Mouse (Mus musculus) hindbrain, embryonic 14.5 days (tissue): ENCODE data around the gene Nbeal1. TPM values are rescaled to one million over a fixed set of nuclear protein-coding genes. Genes with fewer than 3 reads are reported as not detected.

Experiments
- ATAC-seq: fragments of 200-750 bp; cut with Nextera tagmentation; 2 replicates; pipeline ENCODE4 v1.8.0; 2017; ENCODE audit warnings: moderate number of reproducible peaks, mild to moderate bottlenecking, moderate TSS enrichment, moderate library complexity; ENCODE audit not compliant: low FRiP score
- DNase-seq: peaks from one replicate; pipeline ENCODE4 v3.0.0-alpha.2; 2015; ENCODE audit warnings: low spot score
- H3K27ac ChIP-seq: fragments of 300-500 bp; sonication (generic); 2 replicates; pipeline ENCODE4 v1.5.1; 2014; ENCODE audit warnings: mild to moderate bottlenecking, moderate library complexity
- H3K27me3 ChIP-seq: fragments of 300-500 bp; sonication (generic); 2 replicates; pipeline ENCODE4 v1.6.1; 2014; ENCODE audit warnings: mild to moderate bottlenecking, low read length, mixed read lengths; ENCODE audit not compliant: control insufficient read depth, insufficient read depth
- H3K36me3 ChIP-seq: fragments of 300-500 bp; sonication (generic); replicated peaks from 2 replicates; pipeline ENCODE4 v1.6.1; 2014; ENCODE audit not compliant: control insufficient read depth, insufficient read depth
- H3K4me1 ChIP-seq: fragments of 300-500 bp; sonication (generic); replicated peaks from 2 replicates; pipeline ENCODE4 v1.6.1; 2014; ENCODE audit warnings: antibody characterized with exemption, low read length, mixed read lengths; ENCODE audit not compliant: control insufficient read depth, insufficient read depth
- H3K4me2 ChIP-seq: fragments of 300-500 bp; sonication (generic); replicated peaks from 2 replicates; pipeline ENCODE4 v1.6.1; 2014; ENCODE audit warnings: mild to moderate bottlenecking, moderate library complexity
- H3K4me3 ChIP-seq: fragments of 300-500 bp; sonication (generic); replicated peaks from 2 replicates; pipeline ENCODE4 v1.5.1; 2014; ENCODE audit warnings: mild to moderate bottlenecking, low read length
- H3K9ac ChIP-seq: fragments of 300-500 bp; sonication (generic); 2 replicates; pipeline ENCODE4 v1.6.1; 2014
- H3K9me3 ChIP-seq: fragments of 300-500 bp; sonication (generic); 2 replicates; pipeline ENCODE4 v1.6.1; 2016; ENCODE audit warnings: low read length; ENCODE audit not compliant: control insufficient read depth
- WGBS: fragments of 180-500 bp; shearing (Covaris S2); extraction: QIAGEN DNeasy Blood & Tissue Kit; methylation state at CpG from one replicate; pipeline ENCODE4 v1.1.7; 2014; 5-methylcytosine and 5-hydroxymethylcytosine counted together
- polyA plus RNA-seq: library from polyadenylated mRNA; unstranded; fragments of >200 nt; fragmentation: Nextera tagmentation; extraction: Ambion mirVana; gene quantifications from 2 replicates; pipeline ENCODE4 v1.2.1, GENCODE M21; 2014

The Nbeal1 gene
- polyA plus RNA-seq, 1 experiment from 2014 or later, result 13.4 TPM

DNA sequence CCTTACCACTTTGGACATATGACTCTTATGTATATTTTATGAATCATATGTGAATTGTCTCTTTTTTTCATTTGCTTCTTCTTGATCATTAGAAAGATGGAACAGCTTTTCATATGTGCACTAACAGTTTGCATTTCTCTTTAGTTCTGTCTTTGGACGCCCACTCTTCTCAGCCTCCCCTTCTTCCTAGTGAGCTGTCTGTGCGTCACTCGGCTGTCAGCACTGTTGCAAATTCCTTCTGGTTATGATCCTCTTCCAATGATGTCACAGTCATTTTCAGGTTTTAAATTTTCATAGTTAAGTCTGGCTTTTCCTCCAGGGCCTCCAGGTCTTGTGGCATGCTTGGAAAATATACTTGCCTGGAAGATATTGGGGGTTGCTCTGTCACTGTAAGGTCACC, 201.5 kb downstream of the Nbeal1 start:
- no peak overlapping the region for H3K4me2 ChIP-seq
- no peaks in the 10 kb centered on the region for H3K4me1 ChIP-seq
- ATAC-seq (no peak), DNase-seq (no peak)
- H3K4me3 ChIP-seq, result no peak overlapping the region
- peaks cover 3% of the 10 kb centered on the region; the same call in 1 of the 2 replicates for H3K36me3 ChIP-seq
- WGBS, result 99% methylated on average over 3 of the region's 3 CpGs
- H3K9me3 ChIP-seq, result no peaks in the 10 kb centered on the region
- H3K27me3 ChIP-seq, result no peaks in the 10 kb centered on the region
- H3K9ac ChIP-seq, result no peak overlapping the region
- H3K27ac ChIP-seq, result no peak overlapping the region

Other genes starting within 250 kb of the Nbeal1 start
- gene Ica1l, start 137.4 kb upstream of the Nbeal1 start, polyA plus RNA-seq, result 50.5 and 54.2 TPM in 2 replicates
- gene Carf, start 82.4 kb upstream of the Nbeal1 start, polyA plus RNA-seq, result 9.1 and 11.1 TPM in 2 replicates
- 46.3 and 53.8 TPM in 2 replicates for gene Wdr12, start 82.0 kb upstream of the Nbeal1 start, polyA plus RNA-seq
- gene Cyp20a1, start 162.7 kb downstream of the Nbeal1 start, polyA plus RNA-seq, result 5.9 and 9.1 TPM in 2 replicates
- gene Abi2, start 229.0 kb downstream of the Nbeal1 start, polyA plus RNA-seq, result 76.8 and 90.7 TPM in 2 replicates